Mouse (Mus musculus): ENCODE data around the gene Pcsk1n.

DNA sequence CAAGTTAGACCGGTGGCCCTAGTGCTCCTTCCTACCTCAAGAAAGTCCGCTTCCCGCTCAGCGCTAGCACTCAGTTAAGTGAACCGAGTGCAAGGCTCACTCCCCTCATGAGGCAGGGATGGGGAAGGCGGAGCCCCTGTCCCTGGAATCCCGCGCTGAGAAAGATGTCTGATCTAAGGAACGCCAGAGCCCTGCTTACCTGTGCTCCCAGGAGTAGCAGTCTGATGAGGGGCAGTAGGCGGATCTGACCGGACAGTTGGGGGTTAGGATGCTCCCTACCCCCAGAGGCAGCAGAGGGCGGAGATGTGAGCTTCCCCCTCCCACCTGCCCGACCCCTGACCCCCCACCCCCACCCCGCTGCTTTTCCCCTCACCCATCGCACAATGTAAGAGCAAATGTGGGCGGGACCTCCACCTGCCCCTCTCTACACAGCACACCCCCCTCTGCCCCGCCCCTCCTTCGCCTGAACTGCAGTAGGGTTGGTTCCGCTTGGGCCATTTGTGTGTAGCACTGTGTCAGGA, 8.7 kb downstream of the Pcsk1n start, which contains the start of gene Eras:
- TF ChIP-seq CTCF (IDR thresholded peaks at IDR 0.05; ENCODE audit: low read depth) (no peak), EP300 (optimal IDR thresholded peaks at IDR 0.05) (no peak)

Measured in stomach, postnatal 0 days (tissue).